Mouse (Mus musculus) cerebral cortex, adult 2 months (tissue): ENCODE measurements around the gene Fam71b.

Source experiments
- WGBS: fragments of 180-500 bp; shearing (Covaris S2); methylation state at CpG from one replicate; pipeline ENCODE4 v1.1.7; 2018; 5-methylcytosine and 5-hydroxymethylcytosine counted together

The Fam71b gene

GRCm38 (mm10) chr11:46431129-46431528 is 34.8 kb downstream of the Fam71b start:
- 15% methylated on average over 3 of the region's 3 CpGs for WGBS

GRCm38 (mm10) chr11:46436760-46437458 is 40.5 kb downstream of the Fam71b start, which contains the start of gene Med7:
Med7 (plus strand) TSS chr11:46436925.
- whole genome bisulfite sequencing: under 1% methylated on average over 59 of the region's 59 CpGs

- 2% methylated on average over 23 of the region's 23 CpGs for whole genome bisulfite sequencing
Measured at GRCm38 (mm10) chr11:46437459-46438000, 41.2 kb downstream of the Fam71b start.

- WGBS: 89% methylated on average over 5 of the region's 5 CpGs
Measured at GRCm38 (mm10) chr11:46439005-46439543, 42.7 kb downstream of the Fam71b start.

- WGBS: 85% methylated on average over 1 of the region's 1 CpGs
Measured at GRCm38 (mm10) chr11:46441774-46442173, 45.4 kb downstream of the Fam71b start.

GRCm38 (mm10) chr11:46443152-46443551 is 46.8 kb downstream of the Fam71b start:
- 80% methylated on average over 1 of the region's 1 CpGs for WGBS

GRCm38 (mm10) chr11:46443979-46444378 is 47.6 kb downstream of the Fam71b start:
- WGBS: 90% methylated on average over 5 of the region's 5 CpGs

- 93% methylated on average over 6 of the region's 6 CpGs for WGBS
Measured at GRCm38 (mm10) chr11:46446150-46446549, 49.8 kb downstream of the Fam71b start.

- WGBS: 71% methylated on average over 13 of the region's 13 CpGs
Measured at GRCm38 (mm10) chr11:46447644-46448484, 51.5 kb downstream of the Fam71b start.

- 72% methylated on average over 11 of the region's 11 CpGs for WGBS
Measured at GRCm38 (mm10) chr11:46449461-46450080, 53.2 kb downstream of the Fam71b start.

GRCm38 (mm10) chr11:46454453-46455045 is 58.2 kb downstream of the Fam71b start, which contains the start of gene Havcr2:
Havcr2 (plus strand) TSS chr11:46454935.
- 82% methylated on average over 6 of the region's 6 CpGs for WGBS
